Mouse (Mus musculus): ENCODE data around the gene Brd9. TPM values are rescaled to one million over a fixed set of nuclear protein-coding genes. Genes with fewer than 3 reads are reported as not detected.

Gene Brd9
- 28.3 TPM for polyA plus RNA-seq (2014; fragmentation: Illumina TruSeq; extraction: RNeasy Lipid Tissue Mini Kit (QIAGEN cat#74804); ENCODE audit: low replicate concordance)

DNA sequence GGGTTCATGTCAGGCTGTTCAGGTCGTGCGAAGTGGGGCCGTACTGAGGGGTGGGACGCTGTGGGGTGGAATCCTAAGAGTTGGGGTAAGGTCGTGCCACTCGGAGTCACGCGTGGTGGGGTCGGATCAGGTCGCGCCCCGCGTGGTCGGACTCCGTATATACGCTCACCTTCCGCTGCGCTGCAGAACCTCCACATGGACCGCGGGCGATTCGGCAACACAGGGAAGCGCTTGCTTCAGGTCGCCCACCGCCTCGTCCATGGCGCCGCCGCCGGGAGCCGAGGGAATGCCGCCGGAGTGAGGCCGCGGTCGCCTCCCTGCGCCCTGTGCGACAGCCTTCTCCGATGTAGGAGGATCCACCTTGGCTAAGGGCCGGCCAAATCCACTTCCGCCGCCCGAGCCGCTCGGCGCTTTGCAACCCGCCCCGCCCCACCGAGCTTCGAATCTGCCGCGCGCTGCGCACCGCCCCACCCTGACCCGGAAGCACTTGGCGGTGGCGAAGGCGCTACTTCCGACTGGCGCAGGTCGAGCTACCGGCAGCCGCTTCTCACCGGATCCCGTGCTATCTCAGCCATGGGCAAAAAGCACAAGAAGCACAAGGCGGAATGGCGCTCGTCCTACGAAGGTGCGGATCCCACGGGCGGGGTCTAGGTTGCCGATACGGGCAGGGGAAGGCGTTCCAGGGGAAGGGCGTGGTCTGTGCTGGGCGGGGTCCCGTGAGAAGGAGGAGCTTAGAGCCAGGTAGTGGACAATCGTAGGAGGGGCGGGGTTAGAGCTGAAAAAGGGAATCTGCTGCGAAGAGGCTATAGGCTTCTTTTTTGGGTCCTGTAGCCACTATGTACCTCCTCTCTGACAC, at the start of gene Brd9, which contains the start of gene Trip13:
Gene Brd9 (plus strand): TSS at position 491 of the 856 bp plus-strand sequence.
Gene Trip13 (minus strand): TSS at position 464 of the 856 bp plus-strand sequence.

GRCm38 (mm10) chr13:73963551-73963950, 25.9 kb downstream of the Brd9 start, which contains the start of gene Zdhhc11:
TSS of gene Zdhhc11 (plus strand) at chr13:73963851.

DNA sequence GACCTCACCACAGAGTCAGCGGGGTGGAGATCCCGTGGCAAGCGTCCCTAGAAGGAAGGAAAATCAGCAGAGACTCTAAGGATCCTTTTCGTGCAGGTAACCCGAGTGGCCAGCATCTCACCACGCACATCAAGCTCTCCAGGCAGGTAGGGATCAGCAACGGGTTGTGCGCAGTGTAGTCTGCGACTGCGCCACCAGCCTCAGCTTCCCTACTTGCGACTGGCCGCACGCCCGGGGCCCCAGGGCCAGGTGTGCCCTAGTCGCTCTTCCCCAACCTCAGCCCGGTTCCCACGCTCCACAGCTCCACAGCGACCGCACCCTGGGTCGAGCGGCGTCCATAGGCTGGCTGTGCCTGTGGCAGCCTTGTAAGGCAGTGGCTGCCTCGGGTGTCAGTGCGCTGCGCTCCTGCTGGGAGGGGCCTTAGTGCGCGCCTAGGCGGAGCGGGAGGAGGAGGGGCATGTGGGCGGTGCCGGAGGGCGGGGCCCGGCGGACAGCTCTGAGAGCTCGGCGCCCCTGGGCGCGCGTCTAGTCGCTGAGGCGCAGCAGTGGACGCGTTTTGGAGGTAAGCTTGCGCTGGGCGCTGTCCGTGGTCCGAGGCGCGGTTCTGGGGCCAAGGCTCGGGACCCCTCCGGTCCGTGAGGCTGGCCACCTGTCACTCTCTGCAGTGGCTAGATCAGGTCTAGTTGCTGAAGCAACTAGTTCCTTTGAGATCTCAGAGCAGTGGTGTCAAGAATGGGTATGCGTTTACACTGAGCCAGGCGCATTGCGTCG, 71.5 kb downstream of the Brd9 start, which contains the start of gene Tppp:
Gene Tppp (plus strand): TSS at position 460 of the 771 bp plus-strand sequence.

Other genes starting within 250 kb of the Brd9 start
- 295 TPM for gene Slc6a19, start 232.9 kb upstream of the Brd9 start, polyA plus RNA-seq (2014; fragmentation: Illumina TruSeq; extraction: RNeasy Lipid Tissue Mini Kit (QIAGEN cat#74804); ENCODE audit: low replicate concordance)
- gene Slc12a7, start 204.7 kb upstream of the Brd9 start, polyA plus RNA-seq (2014; fragmentation: Illumina TruSeq; extraction: RNeasy Lipid Tissue Mini Kit (QIAGEN cat#74804); ENCODE audit: low replicate concordance) = 12.3 TPM
- 2.2 TPM for gene Nkd2, start 90.2 kb upstream of the Brd9 start, polyA plus RNA-seq (2014; fragmentation: Illumina TruSeq; extraction: RNeasy Lipid Tissue Mini Kit (QIAGEN cat#74804); ENCODE audit: low replicate concordance)
- 15.3 TPM for gene Trip13, start within 50 bp of the Brd9 start, polyA plus RNA-seq (2014; fragmentation: Illumina TruSeq; extraction: RNeasy Lipid Tissue Mini Kit (QIAGEN cat#74804); ENCODE audit: low replicate concordance)
- gene Zdhhc11, start 26.0 kb downstream of the Brd9 start, polyA plus RNA-seq (2014; fragmentation: Illumina TruSeq; extraction: RNeasy Lipid Tissue Mini Kit (QIAGEN cat#74804); ENCODE audit: low replicate concordance) = not detected
- 14.6 TPM for gene Tppp, start 71.6 kb downstream of the Brd9 start, polyA plus RNA-seq (2014; fragmentation: Illumina TruSeq; extraction: RNeasy Lipid Tissue Mini Kit (QIAGEN cat#74804); ENCODE audit: low replicate concordance)
- 4.5 TPM for gene Cep72, start 124.5 kb downstream of the Brd9 start, polyA plus RNA-seq (2014; fragmentation: Illumina TruSeq; extraction: RNeasy Lipid Tissue Mini Kit (QIAGEN cat#74804); ENCODE audit: low replicate concordance)
- gene Slc9a3, start 183.6 kb downstream of the Brd9 start, polyA plus RNA-seq (2014; fragmentation: Illumina TruSeq; extraction: RNeasy Lipid Tissue Mini Kit (QIAGEN cat#74804); ENCODE audit: low replicate concordance) = 90.4 TPM